Mouse (Mus musculus) telencephalon, adult 2 months (tissue): ENCODE measurements around the gene Alox5.

Experiments used
- DNase-seq: peaks from one replicate; pipeline ENCODE4 v3.0.0-alpha.2; 2011; ENCODE audit warnings: low read depth, low spot score

The Alox5 gene

DNA sequence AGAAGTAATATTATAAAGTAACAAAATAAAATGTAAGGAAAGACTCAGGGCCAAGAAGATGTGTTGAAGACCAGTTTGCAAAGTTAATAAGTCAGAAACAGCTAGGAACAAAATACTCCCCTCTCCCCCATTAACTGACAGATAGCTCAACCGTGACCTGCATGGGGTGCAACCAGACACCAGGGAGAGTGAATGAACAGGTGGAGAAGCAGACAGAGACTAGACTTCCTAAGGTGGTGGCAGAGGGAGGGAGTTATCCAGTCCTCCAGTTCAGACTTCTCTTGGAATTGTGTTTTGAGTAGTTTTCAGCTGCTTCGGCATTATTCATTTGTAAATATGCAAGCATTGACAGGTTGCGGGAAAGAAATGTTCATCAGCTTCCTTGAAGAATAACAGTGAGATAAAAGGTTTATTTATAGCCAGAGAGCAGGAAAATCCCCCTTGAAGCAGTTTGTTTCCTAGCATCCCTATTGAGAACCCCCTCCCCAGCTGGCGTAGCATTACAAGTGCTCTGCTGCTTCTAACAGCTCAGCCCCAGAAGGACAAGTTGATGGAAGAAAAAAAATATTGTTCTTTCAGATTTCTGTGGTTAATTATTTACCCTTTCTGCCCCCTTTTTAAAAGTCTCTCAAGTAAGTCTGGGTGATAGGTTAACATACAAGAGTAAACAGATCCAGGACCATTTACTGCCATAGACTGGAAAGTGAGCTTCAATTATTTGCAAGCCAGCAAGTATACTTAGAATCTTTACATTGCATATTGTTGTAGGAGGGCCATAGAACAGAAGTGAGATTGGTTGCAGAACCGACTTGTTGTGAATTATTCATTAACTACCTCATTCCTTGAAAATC, 75.6 kb downstream of the Alox5 start:
- no peak for DNase-seq

DNA sequence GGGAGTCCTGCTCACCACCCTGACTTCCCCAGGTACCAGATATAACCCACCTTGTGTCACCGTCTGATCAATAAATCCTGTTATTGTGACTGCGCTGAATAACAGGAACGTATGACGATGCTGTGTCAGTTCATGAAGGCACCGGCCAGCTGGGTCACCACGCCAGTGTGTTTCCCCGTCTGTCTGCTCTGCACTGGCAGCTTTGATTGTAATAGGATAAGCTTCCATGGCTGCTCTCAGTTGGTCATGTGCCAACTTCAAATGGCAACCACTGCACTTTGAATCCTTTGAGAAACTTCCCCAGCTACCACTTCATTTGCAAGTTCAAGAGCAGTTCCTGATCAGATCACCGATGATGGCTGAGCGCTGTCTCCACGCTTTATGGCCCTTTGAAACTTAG, 77.4 kb downstream of the Alox5 start:
- no peak for DNase-seq

DNA sequence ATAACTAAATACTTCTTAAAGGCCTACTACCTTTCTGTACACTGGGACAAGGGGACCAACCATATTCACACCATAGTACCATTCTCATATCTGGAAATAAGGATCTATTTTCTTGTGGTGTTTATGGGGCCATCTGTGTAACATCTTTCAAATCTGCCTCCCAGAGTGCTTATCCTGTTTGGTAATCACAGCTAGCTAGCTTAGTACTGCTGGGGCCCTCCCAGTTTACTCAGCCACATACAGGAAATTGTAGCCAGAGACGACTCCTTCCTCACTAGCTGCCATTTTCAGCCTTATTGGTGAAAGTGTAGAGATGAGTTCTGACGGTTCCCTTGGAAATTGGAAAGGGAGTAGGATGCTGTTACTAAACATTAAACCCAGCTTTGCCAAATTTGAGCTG, 79.4 kb downstream of the Alox5 start:
- no peak for DNase-seq

DNA sequence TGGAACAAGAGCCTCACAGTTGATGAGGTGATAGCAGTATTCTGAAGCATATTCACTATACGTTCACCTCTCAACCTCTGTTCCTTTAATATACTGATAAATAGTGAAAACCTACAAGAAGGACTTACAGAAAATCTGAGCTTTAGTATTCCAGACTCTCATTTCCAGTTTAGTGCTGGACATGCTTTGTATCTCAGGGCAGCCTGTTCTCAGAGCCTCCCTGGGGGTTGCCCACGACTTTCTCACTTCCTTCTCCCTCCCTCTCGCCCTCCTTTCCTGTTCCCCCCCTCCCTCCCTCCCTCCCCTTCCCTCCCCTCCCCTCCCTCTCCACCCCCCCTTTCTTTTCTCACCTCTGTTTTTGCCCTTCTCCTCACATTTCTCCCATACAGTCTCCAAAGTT, 80.8 kb downstream of the Alox5 start:
- DNase-seq, result no peak

- no peak for DNase-seq
These were observed 82.1 kb downstream of the Alox5 start for GRCm38 (mm10) chr6:116378892-116379291.

- no peak for DNase-seq
These were observed 86.4 kb downstream of the Alox5 start for GRCm38 (mm10) chr6:116374618-116375017.

GRCm38 (mm10) chr6:116374136-116374535, 86.8 kb downstream of the Alox5 start:
- no peak for DNase-seq

DNA sequence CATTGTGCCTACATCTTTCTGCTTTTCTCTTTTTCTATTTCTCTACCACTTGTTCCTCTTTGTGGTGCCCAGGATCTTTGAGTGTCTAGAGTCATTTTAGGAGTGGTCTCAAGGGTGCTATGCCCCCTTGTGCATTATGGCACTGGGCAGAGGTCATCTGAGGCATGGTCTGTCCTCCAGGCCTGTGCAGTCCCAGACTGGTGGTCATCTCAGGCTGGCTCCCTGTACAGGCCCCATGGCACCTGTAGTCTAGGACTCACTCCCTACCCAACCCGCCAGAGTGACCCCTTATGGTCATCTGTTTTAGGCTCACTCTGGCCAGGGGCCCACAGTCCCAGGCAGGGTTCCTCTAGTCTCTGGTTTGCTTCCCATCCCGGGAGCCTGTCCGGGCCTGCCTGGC, 89.5 kb downstream of the Alox5 start:
- DNase-seq, result no peak

DNA sequence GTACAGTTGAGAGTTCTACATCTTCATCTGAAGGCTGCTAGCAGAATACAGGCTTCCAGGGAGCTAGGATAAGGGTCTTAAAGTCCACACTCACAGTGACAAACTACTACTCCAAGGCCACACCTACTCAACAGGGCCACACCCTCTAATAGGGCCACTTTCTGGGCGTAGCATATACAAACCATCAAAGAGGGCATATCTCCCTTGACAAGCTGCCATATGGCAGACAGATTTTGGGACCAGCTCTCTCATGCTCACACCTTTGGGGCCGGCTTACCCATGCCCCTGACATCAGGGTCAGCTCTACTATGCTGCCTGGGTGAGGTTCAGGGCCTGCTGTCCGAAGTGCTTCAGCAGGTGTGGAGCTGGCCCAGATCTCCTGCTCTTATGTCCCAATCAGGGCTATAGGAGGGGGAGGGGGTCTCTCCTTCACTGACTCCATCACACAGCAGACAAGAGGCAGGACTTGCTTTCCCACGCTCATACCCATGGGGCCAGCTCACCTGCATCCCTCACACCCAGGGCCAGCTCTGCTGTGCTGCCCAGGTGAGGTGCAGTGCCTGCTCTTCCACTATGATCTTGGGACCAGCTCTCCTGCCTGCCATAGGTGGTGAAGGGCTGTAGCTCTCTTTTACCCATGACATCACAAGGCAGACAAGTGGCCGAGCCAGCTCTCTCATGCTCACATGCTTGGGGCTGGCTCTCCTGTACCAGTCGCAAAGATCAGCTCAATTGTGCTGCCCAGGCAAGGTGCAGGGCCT, 90.6 kb downstream of the Alox5 start:
- no peak for DNase-seq

DNA sequence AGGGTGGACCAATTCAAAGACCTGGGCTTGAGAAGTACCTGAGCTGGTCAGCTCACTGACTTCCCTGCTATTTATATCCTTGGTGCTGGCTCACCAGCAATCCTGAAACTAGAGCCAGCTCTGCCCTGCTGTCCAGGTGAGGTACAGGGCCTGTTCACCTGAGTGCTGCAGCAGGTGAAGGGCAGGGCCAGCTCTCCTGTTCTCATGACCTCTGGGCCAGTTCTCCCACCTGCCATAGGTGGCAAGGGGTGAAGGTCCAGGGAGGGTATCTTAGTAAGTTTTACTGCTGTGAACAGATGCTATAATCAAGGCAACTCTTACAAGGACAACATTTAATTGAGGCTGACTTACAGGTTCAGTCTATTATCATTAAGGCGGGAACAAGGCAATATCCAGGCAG, 91.2 kb downstream of the Alox5 start:
- DNase-seq, result no peak

DNA sequence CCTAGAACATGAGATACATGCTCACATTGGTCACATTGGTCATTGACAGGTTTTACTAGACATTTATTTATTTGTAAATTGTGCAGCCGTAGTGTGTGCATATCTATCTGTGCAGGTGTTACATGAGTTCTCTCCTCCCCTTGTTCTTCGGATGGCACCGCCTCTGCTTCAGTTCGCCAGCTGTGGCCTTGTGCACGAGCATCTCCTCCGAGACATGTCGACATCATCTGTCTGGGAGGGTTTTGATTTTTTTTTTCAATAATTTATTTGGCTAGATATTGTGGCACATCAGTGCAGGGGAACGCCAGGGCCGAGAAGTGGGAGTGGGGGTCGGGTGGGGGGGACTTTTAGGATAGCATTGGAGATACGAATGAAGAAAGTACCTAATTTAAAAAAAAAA, 93.0 kb downstream of the Alox5 start:
- DNase-seq, result no peak

GRCm38 (mm10) chr6:116361993-116362392, 99.0 kb downstream of the Alox5 start:
- DNase-seq, result no peak

GRCm38 (mm10) chr6:116361463-116361862, 99.5 kb downstream of the Alox5 start:
- DNase-seq, result no peak
